Mouse (Mus musculus) frontal cortex, adult (tissue): ENCODE measurements around the gene Zfp248.

Experiments
- ATAC-seq: cut with Nextera tagmentation; 2 replicates; pipeline ENCODE4 v1.9.2; 2017; ENCODE audit warnings: mild to moderate bottlenecking, moderate library complexity, mixed read lengths; ENCODE audit not compliant: low TSS enrichment

Gene Zfp248

GRCm38 (mm10) chr6:118455042-118455631, at the start of gene Zfp248:
Zfp248 (minus strand) TSS chr6:118455528.
- ATAC-seq: peak; percentile 97

DNA sequence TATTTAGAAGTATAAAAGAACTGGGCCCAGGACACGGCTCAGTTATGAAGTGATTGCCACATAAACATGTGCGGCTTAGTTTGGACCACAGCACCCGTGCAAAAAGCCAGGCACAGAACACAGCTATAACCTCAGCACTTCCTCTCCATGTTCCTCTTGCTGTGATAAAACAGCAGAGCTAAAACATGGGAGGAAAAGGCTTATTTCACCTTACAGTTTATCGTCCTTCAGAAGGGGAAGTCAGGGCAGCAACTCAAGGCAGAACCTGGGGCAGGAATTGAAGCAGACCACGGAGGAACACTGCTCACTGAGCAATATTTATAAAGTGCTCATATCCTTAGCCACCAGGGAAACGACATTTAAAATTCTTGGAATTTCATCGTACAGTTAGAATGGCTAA, 43.7 kb upstream of the Zfp248 start:
- ATAC-seq: no peak

- no peak for ATAC-seq
Measured at GRCm38 (mm10) chr6:118482125-118482524, 26.8 kb upstream of the Zfp248 start.

- peak; percentile 90 for ATAC-seq
Measured at GRCm38 (mm10) chr6:118478957-118479708, 23.8 kb upstream of the Zfp248 start, which contains the start of gene Zfp9. Zfp9 (minus strand) TSS chr6:118479320.

- ATAC-seq: 0 out of 2 replicates have a peak, but pooled peaks have one; percentile 5
Measured at GRCm38 (mm10) chr6:118477875-118478785, 22.8 kb upstream of the Zfp248 start.

- ATAC-seq: no peak
Measured at GRCm38 (mm10) chr6:118462069-118462705, 6.9 kb upstream of the Zfp248 start.

- ATAC-seq: no peak
Measured at GRCm38 (mm10) chr6:118457726-118458125, 2.4 kb upstream of the Zfp248 start.

GRCm38 (mm10) chr6:118454452-118454851, 876 bp downstream of the Zfp248 start:
- ATAC-seq: peak; percentile 22

DNA sequence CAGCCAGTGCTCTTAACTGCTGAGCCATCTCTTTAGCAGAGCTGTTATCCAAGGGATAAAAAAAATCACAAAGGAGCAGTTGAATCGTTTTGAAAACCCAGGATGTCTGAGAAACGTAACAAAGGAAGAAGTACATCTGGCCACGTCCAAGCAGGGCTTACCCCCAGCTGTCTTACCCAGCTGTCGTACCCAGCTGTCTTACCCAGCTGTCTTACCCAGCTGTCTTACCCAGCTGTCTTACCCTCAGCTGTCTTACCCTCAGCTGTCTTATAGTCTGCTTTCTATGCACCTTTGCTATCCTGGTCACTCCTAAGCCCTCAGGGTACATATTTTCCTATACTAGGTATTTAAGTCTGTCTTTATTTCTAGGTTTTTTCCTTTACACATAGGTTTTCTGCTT, 23.8 kb downstream of the Zfp248 start:
- ATAC-seq: no peak

GRCm38 (mm10) chr6:118426666-118427065, 28.7 kb downstream of the Zfp248 start:
- no peak for ATAC-seq

- ATAC-seq: peak; percentile 98
Measured at GRCm38 (mm10) chr6:118419050-118419920, 36.0 kb downstream of the Zfp248 start, which contains the start of gene Bms1. Bms1 (minus strand) TSS chr6:118419474.

DNA sequence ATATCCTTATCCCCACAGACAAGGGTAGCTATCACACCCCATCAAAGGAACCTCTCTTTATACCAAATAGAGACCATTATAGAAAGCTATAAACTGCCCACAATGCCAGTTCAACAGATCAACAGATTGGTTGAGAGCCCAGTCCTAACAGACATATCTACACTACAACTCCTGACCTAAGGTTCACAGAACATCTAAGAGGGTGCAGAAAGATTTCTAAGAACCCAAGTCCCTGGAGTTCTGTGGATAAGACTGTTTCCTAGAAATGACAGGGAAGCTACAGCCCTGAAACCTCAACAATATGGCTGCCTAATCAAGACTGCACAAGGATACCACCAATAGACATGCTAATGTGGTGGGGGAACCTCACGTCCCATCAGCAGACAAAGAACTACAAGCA, 44.9 kb downstream of the Zfp248 start:
- ATAC-seq: no peak

GRCm38 (mm10) chr6:118408510-118408909, 46.8 kb downstream of the Zfp248 start:
- ATAC-seq: no peak

DNA sequence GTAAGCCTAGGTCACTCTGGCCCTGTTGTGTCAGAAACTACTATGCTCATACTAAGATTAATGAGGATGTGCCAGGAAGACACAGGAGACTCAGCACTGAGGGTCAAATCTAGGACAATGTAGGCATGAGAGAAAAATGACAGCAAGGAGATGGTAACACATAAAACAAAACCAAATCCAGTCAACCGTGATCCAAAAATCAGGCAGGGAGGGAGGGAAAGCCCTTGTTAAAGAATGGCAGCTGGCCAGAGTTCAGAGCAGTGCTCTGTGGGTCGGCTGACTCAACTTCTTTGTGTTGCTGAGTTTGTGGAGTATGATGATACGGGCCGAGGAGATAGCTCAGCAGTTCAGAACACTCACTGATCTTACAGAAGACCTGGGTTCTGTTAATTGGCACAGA, 48.9 kb downstream of the Zfp248 start:
- no peak for ATAC-seq

DNA sequence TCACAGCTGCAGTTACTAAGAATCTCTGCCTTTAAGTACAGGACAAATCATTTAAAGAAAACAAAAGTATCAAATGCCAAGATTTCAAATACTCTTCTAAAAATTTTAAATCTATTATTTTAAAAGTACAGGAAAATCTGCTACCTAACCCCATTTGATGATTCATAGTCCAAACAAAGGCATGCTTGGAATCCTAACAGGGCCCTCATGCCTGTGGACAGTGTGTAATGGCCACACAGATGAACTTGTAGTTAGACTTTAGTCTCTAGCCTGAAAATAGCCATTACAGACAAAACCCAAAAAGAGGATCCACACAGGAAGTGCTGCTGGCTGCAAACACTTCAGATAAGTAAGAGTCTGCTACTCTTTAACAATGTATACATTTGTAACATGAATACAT, 64.6 kb downstream of the Zfp248 start:
- ATAC-seq: no peak

DNA sequence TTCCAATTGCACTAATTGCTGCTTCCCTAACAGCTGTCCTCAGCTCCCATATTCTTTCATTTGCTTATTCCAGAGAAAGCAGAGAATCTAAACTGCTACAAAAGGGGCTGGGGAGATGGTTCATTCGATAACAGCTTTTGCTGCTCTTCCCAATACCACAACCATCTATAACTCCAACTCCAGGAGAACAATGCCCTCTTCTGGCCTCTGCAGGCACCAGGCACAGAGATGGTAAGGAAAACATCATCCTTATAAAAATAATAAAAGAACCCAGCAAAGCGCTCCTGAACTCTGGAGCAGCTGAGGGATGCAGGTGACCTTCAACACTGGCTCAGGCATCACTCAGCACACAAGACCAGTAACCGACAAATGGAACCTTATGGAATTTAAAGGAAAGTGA, 69.4 kb downstream of the Zfp248 start:
- no peak for ATAC-seq

DNA sequence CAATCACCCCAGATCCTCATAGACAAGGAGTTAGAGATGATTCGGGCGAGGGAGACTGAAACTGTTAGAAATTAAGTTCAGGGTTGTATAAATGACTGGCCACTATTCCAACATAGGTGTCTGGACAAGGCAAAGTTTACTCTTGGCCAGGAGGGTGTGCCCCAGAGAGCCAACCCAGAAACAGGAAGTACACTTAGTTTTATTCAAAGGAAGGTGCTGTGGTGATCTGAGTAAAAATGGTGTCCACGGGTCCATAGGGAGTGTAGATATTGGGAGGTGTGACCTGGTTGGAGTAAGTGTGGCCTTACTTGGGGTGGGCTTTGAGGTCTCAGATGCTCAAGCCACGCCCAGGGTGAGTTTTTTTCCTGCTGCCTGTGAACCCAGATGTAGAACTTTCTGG, 74.1 kb downstream of the Zfp248 start:
- ATAC-seq: no peak

GRCm38 (mm10) chr6:118380630-118381029, 74.7 kb downstream of the Zfp248 start:
- ATAC-seq: no peak

DNA sequence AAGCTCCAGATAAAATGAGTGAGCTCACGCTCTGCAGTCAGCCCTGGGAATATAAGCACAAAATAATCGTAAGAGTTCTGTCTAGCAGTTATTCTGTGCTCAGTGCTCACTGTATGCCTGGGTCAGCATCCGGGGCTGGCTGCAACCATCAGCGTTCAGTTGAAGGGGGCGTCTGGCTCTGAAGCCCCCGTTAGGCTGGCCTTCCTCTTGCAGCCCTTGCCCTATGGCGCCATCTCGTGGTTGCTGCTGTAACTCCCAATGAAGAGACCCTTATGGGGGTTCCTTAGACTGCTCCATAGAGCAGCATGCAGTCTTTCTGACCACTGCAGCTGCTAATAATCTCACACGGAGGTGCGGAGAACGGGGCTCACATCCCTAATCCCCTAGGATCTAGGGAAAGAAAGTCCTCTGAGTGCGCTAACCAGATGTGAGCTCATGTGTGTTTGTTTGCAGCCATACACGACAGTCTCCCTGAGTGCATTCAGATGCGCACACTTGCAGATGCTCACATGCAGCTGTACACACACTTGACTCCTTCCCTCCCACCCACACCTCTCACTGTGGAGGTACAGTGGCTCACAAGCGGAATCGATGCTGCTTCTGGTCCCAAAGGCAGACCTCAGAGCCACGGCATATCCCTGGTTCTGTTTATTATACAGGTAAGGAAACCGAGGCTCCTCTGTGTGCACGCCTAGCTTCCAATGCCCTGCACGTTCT, 75.7 kb downstream of the Zfp248 start:
- ATAC-seq: peak; percentile 64; the same call in 1 of the 2 replicates

DNA sequence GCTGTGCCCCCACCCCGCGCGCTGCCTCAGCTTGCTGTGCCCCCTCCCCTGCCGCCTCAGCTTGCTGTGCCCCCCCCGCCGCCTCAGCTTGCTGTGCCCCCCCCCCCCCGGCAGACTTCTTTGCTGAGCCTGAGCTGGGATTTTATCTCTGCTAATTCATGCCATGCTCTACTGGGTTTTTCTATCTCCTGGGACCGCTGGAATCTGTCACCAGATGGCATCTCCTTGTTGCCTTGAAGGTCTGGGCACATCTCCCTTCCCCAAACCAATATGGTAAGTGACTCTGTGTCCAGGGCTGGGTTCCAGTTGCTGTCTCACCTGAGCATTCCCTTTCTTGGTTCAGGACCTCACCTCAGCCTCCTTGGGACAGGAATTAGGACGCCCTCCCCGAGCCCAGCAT, 77.7 kb downstream of the Zfp248 start:
- ATAC-seq: no peak
